Mouse (Mus musculus): ENCODE measurements around the gene Pif1. TPM values are rescaled to one million over a fixed set of nuclear protein-coding genes. Genes with fewer than 3 reads are reported as not detected.
A peak's percentile ranks its signal among the peaks of the same experiment; 100 is the strongest.

Gene Pif1
- total and polyA plus RNA-seq, 3 experiments, result 14.9 to 15.5 TPM; not detected in 1

- TF ChIP-seq MEF2A (IDR thresholded peaks at IDR 0.05; ENCODE audit: extremely low read depth, insufficient replicate concordance, low read depth, low read length, poor library complexity, severe bottlenecking) (no peak), CHD1 (IDR thresholded peaks at IDR 0.05; ENCODE audit: low read depth, low read length) (no peak), SMC3 (IDR thresholded peaks at IDR 0.05; ENCODE audit: low read depth, low read length) (peak; percentile 98), POLR2A (IDR thresholded peaks at IDR 0.05; ENCODE audit: control insufficient read depth in 1 of 2, insufficient read depth in 1 of 2, low read depth in 1 of 2, low read length in 2 of 2, poor library complexity in 1 of 2) (no peak), BHLHE40 (IDR thresholded peaks at IDR 0.05; ENCODE audit: borderline replicate concordance, low read depth, low read length) (no peak), GATA1 (IDR thresholded peaks at IDR 0.05; ENCODE audit: low read depth, low read length) (0 out of 2 replicates have a peak, but pooled peaks have one; percentile 12), ZNF384 (IDR thresholded peaks at IDR 0.05; ENCODE audit: low read depth, low read length) (no peak; the same call in 1 of the 2 replicates), MAZ (IDR thresholded peaks at IDR 0.05; ENCODE audit: low read depth, low read length) (peak; percentile 59; the same call in 1 of the 2 replicates), CHD2 (IDR thresholded peaks at IDR 0.05; ENCODE audit: low read length) (no peak), UBTF (IDR thresholded peaks at IDR 0.05; ENCODE audit: borderline replicate concordance, insufficient read depth, low read depth, low read length) (no peak)
Observed at GRCm38 (mm10) chr9:65580401-65581256, 6.3 kb upstream of the Pif1 start (continued).

- H3K79me2 ChIP-seq (ENCODE audit: control insufficient read depth, insufficient read depth, low read length, poor library complexity), result peaks cover 20% of the 10 kb centered on the region
- no peaks in the 10 kb centered on the region for H3K9me3 ChIP-seq (replicated peaks; ENCODE audit: insufficient read depth, low read length)
- peak overlapping the region; percentile 70 for H3K27ac ChIP-seq (ENCODE audit: control insufficient read depth, low read depth, low read length)
- TF ChIP-seq MYB (IDR thresholded peaks at IDR 0.05; ENCODE audit: low read depth, low read length), result no peak
- no peak for TF ChIP-seq CHD1 (IDR thresholded peaks at IDR 0.05; ENCODE audit: low read depth, low read length)
- TF ChIP-seq SIN3A (IDR thresholded peaks at IDR 0.05; ENCODE audit: low read length), result peak; percentile 92
- no peak for TF ChIP-seq RAD21 (IDR thresholded peaks at IDR 0.05; ENCODE audit: low read depth, low read length)
- TF ChIP-seq POLR2AphosphoS5 (IDR thresholded peaks at IDR 0.05; ENCODE audit: borderline replicate concordance, low read depth, low read length), result no peak
- TF ChIP-seq MAZ (IDR thresholded peaks at IDR 0.05; ENCODE audit: low read depth, low read length), result peak; percentile 71; the same call in 1 of the 2 replicates
- peak; percentile 2 to 14; a peak in 2 of 4 replicates for TF ChIP-seq USF2 (IDR thresholded peaks at IDR 0.05; ENCODE audit: borderline replicate concordance in 1 of 2, insufficient read depth in 1 of 2, low read depth in 1 of 2, low read length in 2 of 2)
- no peak for TF ChIP-seq MAFK (IDR thresholded peaks at IDR 0.05; ENCODE audit: borderline replicate concordance, low read depth, low read length)
- TF ChIP-seq ZMIZ1 (IDR thresholded peaks at IDR 0.05; ENCODE audit: low read depth, low read length), result no peak; the same call in 1 of the 2 replicates
- TF ChIP-seq HCFC1 (IDR thresholded peaks at IDR 0.05; ENCODE audit: low read depth, low read length), result peak; percentile 53; the same call in 1 of the 2 replicates
- 0 out of 2 replicates have a peak, but pooled peaks have one; percentile 75 for TF ChIP-seq TBP (IDR thresholded peaks at IDR 0.05; ENCODE audit: low read depth, low read length)
- no peak for TF ChIP-seq ZNF384 (IDR thresholded peaks at IDR 0.05; ENCODE audit: low read depth, low read length)
- TF ChIP-seq NRF1 (IDR thresholded peaks at IDR 0.05; ENCODE audit: insufficient read depth, low read depth, low read length, poor library complexity, severe bottlenecking), result no peak
- 0 out of 2 replicates have a peak, but pooled peaks have one; percentile 65 for TF ChIP-seq E2F4 (IDR thresholded peaks at IDR 0.05; ENCODE audit: borderline replicate concordance, low read depth, low read length)
- peak; percentile 98 for TF ChIP-seq MAX (IDR thresholded peaks at IDR 0.05; ENCODE audit: low read length)
- no peak for TF ChIP-seq ZKSCAN1 (IDR thresholded peaks at IDR 0.05; ENCODE audit: low read depth, low read length)
- peak; percentile 98 for TF ChIP-seq MXI1 (IDR thresholded peaks at IDR 0.05; ENCODE audit: low read depth, low read length)
- no peak for TF ChIP-seq GABPA (IDR thresholded peaks at IDR 0.05; ENCODE audit: low read depth, low read length)
- TF ChIP-seq GATA1 (IDR thresholded peaks at IDR 0.05; ENCODE audit: low read depth, low read length), result no peak
- TF ChIP-seq NELFE (IDR thresholded peaks at IDR 0.05; ENCODE audit: low read depth, low read length), result peak; percentile 85
- TF ChIP-seq SMC3 (IDR thresholded peaks at IDR 0.05; ENCODE audit: low read depth, low read length), result no peak
- TF ChIP-seq ELF1 (IDR thresholded peaks at IDR 0.05; ENCODE audit: low read depth, low read length), result peak; percentile 83
- peak; percentile 59 for TF ChIP-seq USF1 (IDR thresholded peaks at IDR 0.05; ENCODE audit: low read depth, low read length)
- peak; percentile 98 for TF ChIP-seq MYC (IDR thresholded peaks at IDR 0.05; ENCODE audit: low read depth, low read length)
- peak; percentile 24 to 89; a peak in 3 of 4 replicates for TF ChIP-seq POLR2A (IDR thresholded peaks at IDR 0.05; ENCODE audit: control insufficient read depth in 1 of 2, insufficient read depth in 1 of 2, low read depth in 1 of 2, low read length in 2 of 2, poor library complexity in 1 of 2)
- TF ChIP-seq TCF12 (IDR thresholded peaks at IDR 0.05; ENCODE audit: low read depth, low read length), result 0 out of 2 replicates have a peak, but pooled peaks have one; percentile 25
Observed at GRCm38 (mm10) chr9:65583045-65583444, 3.9 kb upstream of the Pif1 start.

More at GRCm38 (mm10) chr9:65583045-65583444, 3.9 kb upstream of the Pif1 start:
- Histone ChIP-seq H3K36me3 (ENCODE audit: control insufficient read depth in 1 of 2, insufficient read depth in 2 of 2, low read length in 2 of 2) (peaks cover 0 to 18% of the 10 kb centered on the region in 2 experiments; a peak in 2 of 4 replicates), H3K9ac (ENCODE audit: control insufficient read depth, low read depth, low read length, poor library complexity, severe bottlenecking) (peak overlapping the region; percentile 62), H3K4me3 (ENCODE audit: control insufficient read depth in 1 of 2, insufficient read depth in 1 of 2, low read depth in 2 of 2, low read length in 2 of 2) (peak overlapping the region in 1 of 2 experiments; percentile 42; a peak in 2 of 4 replicates), H3K4me1 (ENCODE audit: control insufficient read depth in 1 of 2, insufficient read depth in 2 of 2, low read length in 2 of 2) (peaks cover 10% of the 10 kb centered on the region in 2 experiments), H3K27me3 (ENCODE audit: control insufficient read depth in 1 of 2, insufficient read depth in 2 of 2, low read length in 2 of 2) (no peaks in the 10 kb centered on the region)
- DNase-seq (ENCODE audit: low read depth, low spot score), result peak; percentile 95

Measured in MEL (cell line).